Mouse (Mus musculus): ENCODE data around the gene Cdkn2d.

Cdkn2d gene

GRCm38 (mm10) chr9:21322211-21322916 is 31.2 kb upstream of the Cdkn2d start:
- no peak for TF ChIP-seq GATA4 (IDR thresholded peaks at IDR 0.05; ENCODE audit: insufficient replicate concordance, low read length)

- TF ChIP-seq GATA4 (IDR thresholded peaks at IDR 0.05; ENCODE audit: insufficient replicate concordance, low read length), result no peak
Observed at GRCm38 (mm10) chr9:21321513-21321835, 30.3 kb upstream of the Cdkn2d start.

- no peak for TF ChIP-seq GATA4 (IDR thresholded peaks at IDR 0.05; ENCODE audit: insufficient replicate concordance, low read length)
Observed at GRCm38 (mm10) chr9:21320619-21321512, 29.7 kb upstream of the Cdkn2d start, which contains the start of gene Slc44a2. Slc44a2 (plus strand) TSS chr9:21320698.

- TF ChIP-seq GATA4 (IDR thresholded peaks at IDR 0.05; ENCODE audit: insufficient replicate concordance, low read length), result no peak
Observed at GRCm38 (mm10) chr9:21320280-21320618, 29.0 kb upstream of the Cdkn2d start.

GRCm38 (mm10) chr9:21319503-21319902 is 28.3 kb upstream of the Cdkn2d start:
- no peak for TF ChIP-seq GATA4 (IDR thresholded peaks at IDR 0.05; ENCODE audit: insufficient replicate concordance, low read length)

- TF ChIP-seq GATA4 (IDR thresholded peaks at IDR 0.05; ENCODE audit: insufficient replicate concordance, low read length), result no peak
Observed at GRCm38 (mm10) chr9:21318792-21319191, 27.6 kb upstream of the Cdkn2d start.

GRCm38 (mm10) chr9:21316696-21317095 is 25.5 kb upstream of the Cdkn2d start:
- no peak for TF ChIP-seq GATA4 (IDR thresholded peaks at IDR 0.05; ENCODE audit: insufficient replicate concordance, low read length)

GRCm38 (mm10) chr9:21315421-21315820 is 24.2 kb upstream of the Cdkn2d start:
- TF ChIP-seq GATA4 (IDR thresholded peaks at IDR 0.05; ENCODE audit: insufficient replicate concordance, low read length), result no peak

- no peak for TF ChIP-seq GATA4 (IDR thresholded peaks at IDR 0.05; ENCODE audit: insufficient replicate concordance, low read length)
Observed at GRCm38 (mm10) chr9:21314367-21315140, 23.3 kb upstream of the Cdkn2d start.

GRCm38 (mm10) chr9:21313394-21313793 is 22.2 kb upstream of the Cdkn2d start:
- TF ChIP-seq GATA4 (IDR thresholded peaks at IDR 0.05; ENCODE audit: insufficient replicate concordance, low read length), result no peak

- no peak for TF ChIP-seq GATA4 (IDR thresholded peaks at IDR 0.05; ENCODE audit: insufficient replicate concordance, low read length)
Observed at GRCm38 (mm10) chr9:21312134-21312533, 20.9 kb upstream of the Cdkn2d start, which contains the start of gene Ap1m2. Ap1m2 (minus strand) TSS chr9:21312337.

GRCm38 (mm10) chr9:21311695-21312094 is 20.5 kb upstream of the Cdkn2d start:
- TF ChIP-seq GATA4 (IDR thresholded peaks at IDR 0.05; ENCODE audit: insufficient replicate concordance, low read length), result no peak

- no peak for TF ChIP-seq GATA4 (IDR thresholded peaks at IDR 0.05; ENCODE audit: insufficient replicate concordance, low read length)
Observed at GRCm38 (mm10) chr9:21309150-21309741, 18.0 kb upstream of the Cdkn2d start.

- TF ChIP-seq GATA4 (IDR thresholded peaks at IDR 0.05; ENCODE audit: insufficient replicate concordance, low read length), result no peak
Observed at GRCm38 (mm10) chr9:21305065-21305464, 13.9 kb upstream of the Cdkn2d start.

- no peak for TF ChIP-seq GATA4 (IDR thresholded peaks at IDR 0.05; ENCODE audit: insufficient replicate concordance, low read length)
Observed at GRCm38 (mm10) chr9:21299014-21299413, 7.8 kb upstream of the Cdkn2d start.

Measured in liver, adult (tissue).